Comparison of ENCODE assay signal across 24 mouse cellular contexts in the genomic region with DNA sequence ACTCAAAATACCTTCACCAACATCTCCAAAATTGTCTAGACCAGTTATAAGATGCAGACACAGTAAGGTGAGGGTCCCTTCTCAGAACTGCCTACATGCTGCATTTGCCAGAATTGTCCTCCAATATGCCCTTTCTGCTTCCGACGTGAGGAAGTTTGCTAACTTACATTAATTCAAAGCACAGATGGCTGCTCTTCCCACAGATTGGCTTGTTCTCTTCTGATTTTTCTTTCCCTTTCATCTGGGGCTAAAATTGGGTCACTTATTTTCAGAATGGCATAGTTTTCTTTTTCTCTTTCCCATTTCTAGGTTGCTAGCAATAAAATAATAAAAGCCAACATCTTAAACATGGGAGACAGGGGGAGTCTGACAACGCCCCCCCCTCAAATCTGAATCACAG.
DNase-seq lines count a peak whose midpoint lies in the region; TF ChIP-seq lines count a peak whose summit lies in the region.
"Had no signal": no experiment of that assay in that cellular context is flagged by ENCODE, and none has a peak within 500 bp of the region (broad histone marks: within the 10 kb centered on the region; RNA-seq: fewer than 3 reads in every experiment).

No protein-coding gene starts in this region.

- 0 out of 2 replicates have a peak overlapping the region, but pooled peaks have one; percentile 23 for H3K27ac ChIP-seq in layer of hippocampus, adult 2 months
- H3K27ac ChIP-seq: heart, adult 2 months; hindbrain, embryonic 13.5 days; kidney, postnatal 0 days; limb, embryonic 12.5 days; lung, embryonic 15.5 days; stomach, postnatal 0 days had no signal

- peak; percentile 1 to 2 for DNase-seq in cerebellum, adult 18-20 months
- no peak for DNase-seq in cerebellum, adult 9-10 months
- DNase-seq in layer of hippocampus, adult 2 months (ENCODE audit: low spot score in 2 of 2): peak in 1 of 2 experiments; percentile 17
- DNase-seq in layer of hippocampus, postnatal 25 days (ENCODE audit: extremely low spot score in 1 of 2, low spot score in 1 of 2): no peak
- DNase-seq in right cerebral cortex, adult 2 months (ENCODE audit: low spot score in 2 of 2): peak; percentile 14 to 20
- DNase-seq in right cerebral cortex, postnatal 14 days: no peak
- no peak for DNase-seq in ovary, postnatal 10 days (ENCODE audit: low spot score)
- DNase-seq in gastrocnemius, adult 8-10 months (ENCODE audit: low spot score in 2 of 2): no peak
- DNase-seq: adrenal gland, adult 8-10 months; cerebellum, adult 11 months; cerebellum, postnatal 10 days; heart, adult 2 months; heart, postnatal 4 days; kidney, adult 8-10 months; kidney, postnatal 4 days; thymus, adult 2 months; thymus, postnatal 36 days had no signal

- H3K4me3 ChIP-seq in layer of hippocampus, adult 2 months: no peak overlapping the region
- H3K4me3 ChIP-seq: erythroblast, embryonic 14.5 days; heart, adult 2 months; heart, embryonic 12.5 days; hindbrain, embryonic 13.5 days; limb, embryonic 12.5 days; lung, embryonic 15.5 days had no signal

- no peak for TF ChIP-seq CTCF in layer of hippocampus, adult 2 months (conservative IDR thresholded peaks at IDR 0.05)

Comparison
In these comparisons a context has a peak if more than half of its experiments do, and no peak if none do; other contexts are left out.
1. DNase-seq: peak in cerebellum, adult 18-20 months (2 of 2) and right cerebral cortex, adult 2 months (2 of 2); none in cerebellum, adult 9-10 months (single experiment), layer of hippocampus, postnatal 25 days (0 of 2), right cerebral cortex, postnatal 14 days (single experiment), ovary, postnatal 10 days (single experiment) and gastrocnemius, adult 8-10 months (0 of 2).